10 mouse cellular contexts compared by ENCODE assay signal in genomic region chr11:11836262-11836661, GRCm38 (mm10). TPM values are rescaled to one million over a fixed set of nuclear protein-coding genes. Genes with fewer than 3 reads are reported as not detected.
DNase-seq lines count a peak whose midpoint lies in the region; ATAC-seq and TF ChIP-seq lines count a peak whose summit lies in the region.
"Had no signal": no experiment of that assay in that cellular context is flagged by ENCODE, and none has a peak within 500 bp of the region (broad histone marks: within the 10 kb centered on the region; RNA-seq: fewer than 3 reads in every experiment).

No protein-coding gene starts in this region.

- H3K27ac ChIP-seq in lung, embryonic 15.5 days = peak overlapping the region; percentile 82
- H3K27ac ChIP-seq in heart, postnatal 0 days (ENCODE audit: low read depth) = peak overlapping the region; percentile 81
- peak overlapping the region; percentile 77 for H3K27ac ChIP-seq in liver, embryonic 16.5 days (ENCODE audit: low read length)
- H3K27ac ChIP-seq: forebrain, embryonic 13.5 days had no signal

- peak; percentile 32 for DNase-seq in adrenal gland, postnatal 10 days
- DNase-seq in adrenal gland, postnatal 36 days = no peak
- no peak for DNase-seq in lung, postnatal 25 days (ENCODE audit: low spot score)
- no peak for DNase-seq in heart, postnatal 0 days (ENCODE audit: low spot score)
- no peak for DNase-seq in left cerebral cortex, postnatal 4 days
- no peak for DNase-seq in left cerebral cortex, postnatal 14 days (ENCODE audit: low spot score in 2 of 2)
- DNase-seq: retina, postnatal 1 day had no signal

- peak overlapping the region; percentile 12; the same call in 1 of the 2 replicates for H3K9ac ChIP-seq in lung, embryonic 15.5 days
- peak overlapping the region; percentile 55 for H3K9ac ChIP-seq in heart, postnatal 0 days (replicated peaks; ENCODE audit: low read depth, low read length)
- H3K9ac ChIP-seq in liver, embryonic 16.5 days (ENCODE audit: low read depth, low read length) = peak overlapping the region; percentile 52
- H3K9ac ChIP-seq: forebrain, embryonic 13.5 days had no signal

- 22% methylated on average over 8 of the region's 8 CpGs for WGBS in lung, embryonic 15.5 days
- WGBS in heart, postnatal 0 days = 13% methylated on average over 8 of the region's 8 CpGs
- WGBS in liver, embryonic 16.5 days (ENCODE audit: insufficient replicate concordance) = 12% methylated on average over 8 of the region's 8 CpGs

- no peaks in the 10 kb centered on the region for H3K36me3 ChIP-seq in lung, embryonic 15.5 days
- no peaks in the 10 kb centered on the region for H3K36me3 ChIP-seq in heart, postnatal 0 days (replicated peaks; ENCODE audit: control insufficient read depth, insufficient read depth, low read length)
- no peaks in the 10 kb centered on the region for H3K36me3 ChIP-seq in liver, embryonic 16.5 days (ENCODE audit: control insufficient read depth, insufficient read depth)

- peaks cover 59% of the 10 kb centered on the region for H3K4me1 ChIP-seq in lung, embryonic 15.5 days
- peaks cover 58% of the 10 kb centered on the region for H3K4me1 ChIP-seq in heart, postnatal 0 days (ENCODE audit: control insufficient read depth, insufficient read depth)
- peaks cover 77% of the 10 kb centered on the region for H3K4me1 ChIP-seq in liver, embryonic 16.5 days (ENCODE audit: control insufficient read depth, low read depth, low read length)

- no peaks in the 10 kb centered on the region for H3K27me3 ChIP-seq in lung, embryonic 15.5 days
- no peaks in the 10 kb centered on the region for H3K27me3 ChIP-seq in heart, postnatal 0 days (ENCODE audit: control insufficient read depth, insufficient read depth, low read length)
- H3K27me3 ChIP-seq in liver, embryonic 16.5 days (ENCODE audit: control insufficient read depth, insufficient read depth, low read depth, low read length) = no peaks in the 10 kb centered on the region

- no peak for TF ChIP-seq CTCF in heart, postnatal 0 days (IDR thresholded peaks at IDR 0.05; ENCODE audit: low read depth)

- H3K9me3 ChIP-seq in lung, embryonic 15.5 days = no peaks in the 10 kb centered on the region
- no peaks in the 10 kb centered on the region for H3K9me3 ChIP-seq in heart, postnatal 0 days (replicated peaks; ENCODE audit: control insufficient read depth, low read length)
- no peaks in the 10 kb centered on the region for H3K9me3 ChIP-seq in liver, embryonic 16.5 days (replicated peaks; ENCODE audit: control insufficient read depth, low read length)
- H3K9me3 ChIP-seq: forebrain, embryonic 13.5 days had no signal

- no peak overlapping the region for H3K4me3 ChIP-seq in lung, embryonic 15.5 days
- 0 out of 2 replicates have a peak overlapping the region, but pooled peaks have one; percentile 18 for H3K4me3 ChIP-seq in heart, postnatal 0 days (ENCODE audit: low read depth, low read length)
- H3K4me3 ChIP-seq in liver, embryonic 16.5 days (ENCODE audit: low read depth, low read length) = peak overlapping the region; percentile 50
- H3K4me3 ChIP-seq: forebrain, embryonic 13.5 days had no signal

- intact Hi-C loops in left cerebral cortex, postnatal 4 days (cut with DNase I) = no loop called here
- intact Hi-C loops in left cerebral cortex, postnatal 14 days (cut with DNase I) = no loop called here

- TF ChIP-seq EP300 in heart, postnatal 0 days (IDR thresholded peaks at IDR 0.05; ENCODE audit: low read depth) = no peak

- peak overlapping the region; percentile 38; the same call in 1 of the 2 replicates for H3K4me2 ChIP-seq in lung, embryonic 15.5 days
- peak overlapping the region; percentile 53 for H3K4me2 ChIP-seq in heart, postnatal 0 days (ENCODE audit: low read depth, low read length)
- H3K4me2 ChIP-seq in liver, embryonic 16.5 days (ENCODE audit: low read depth, low read length) = peak overlapping the region; percentile 86
- H3K4me2 ChIP-seq: forebrain, embryonic 13.5 days had no signal

- ATAC-seq in lung, embryonic 15.5 days (ENCODE audit: borderline replicate concordance, extremely low read depth, low FRiP score, low TSS enrichment) = no peak
- no peak for ATAC-seq in heart, postnatal 0 days (ENCODE audit: insufficient read depth, low read depth)
- peak; percentile 11; the same call in 1 of the 2 replicates for ATAC-seq in liver, embryonic 16.5 days (ENCODE audit: low read depth)
- ATAC-seq: forebrain, embryonic 13.5 days had no signal

RNA-seq across cellular contexts. Expression of gene Fignl1, which starts 27.5 kb away (rescaled TPM):
- 10 to 100 TPM in 1 of 2 experiments, 1 to 10 TPM in 1; 8.9 to 12.1 TPM for total RNA-seq in adrenal gland, postnatal 10 days (2021)
- total RNA-seq in adrenal gland, postnatal 36 days (2021) = 1 to 10 TPM; 3.4 to 3.7 TPM
- polyA plus RNA-seq in lung, embryonic 15.5 days (2015; fragmentation: Nextera tagmentation; extraction: Ambion mirVana) = 86.1 and 88.1 TPM in 2 replicates
- total RNA-seq in heart, postnatal 0 days (2014; rRNA removed; ENCODE audit: low replicate concordance) = 10.8 and 11.4 TPM in 2 replicates
- 11.6 and 12.0 TPM in 2 replicates for polyA plus RNA-seq in heart, postnatal 0 days (2015; fragmentation: Nextera tagmentation; extraction: Ambion mirVana)
- polyA plus RNA-seq in liver, embryonic 16.5 days (2015; fragmentation: Nextera tagmentation; extraction: Ambion mirVana) = 76.2 and 90.8 TPM in 2 replicates
- 1 to 10 TPM; 3.6 to 5.6 TPM for total RNA-seq in left cerebral cortex, postnatal 4 days (2021)
- total RNA-seq in left cerebral cortex, postnatal 14 days (2021) = under 1 TPM; 0.70 to 0.81 TPM
